Mouse (Mus musculus): ENCODE data around the gene Hoxc4. TPM values are rescaled to one million over a fixed set of nuclear protein-coding genes. Genes with fewer than 3 reads are reported as not detected.

Hoxc4 gene
- polyA plus RNA-seq, 1 experiment from 2014 or later = 5.9 TPM

DNA sequence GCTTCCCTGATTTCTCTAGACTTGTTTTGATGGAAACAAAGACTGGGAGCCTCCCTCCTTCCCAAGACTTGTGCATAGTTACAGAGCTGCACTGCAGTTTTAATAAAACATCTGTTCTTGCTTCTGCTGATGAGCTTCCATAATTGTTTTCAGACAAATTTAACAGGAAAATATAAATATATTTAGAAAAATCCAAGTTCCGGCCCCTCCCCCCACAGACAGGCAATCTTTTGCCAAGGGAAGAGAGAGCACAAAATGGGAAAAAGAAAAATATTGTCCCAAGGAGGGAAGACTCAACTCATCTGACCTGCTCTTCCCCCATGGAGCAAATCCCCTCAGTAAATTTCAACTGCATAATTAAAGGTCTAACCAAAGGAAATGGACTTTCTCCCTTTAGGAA lies 12.4 kb upstream of the Hoxc4 start:
- H3K27me3 ChIP-seq (ENCODE audit: insufficient read depth, low read length) = no peaks in the 10 kb centered on the region; the same call in 1 of the 2 replicates
- no peak overlapping the region for H3K4me3 ChIP-seq (replicated peaks; ENCODE audit: low read depth, low read length)
- 12% methylated on average over 1 of the region's 1 CpGs for WGBS
- ATAC-seq (replicated peaks; ENCODE audit: low FRiP score, low read depth) = no peak
- no peaks in the 10 kb centered on the region for H3K9me3 ChIP-seq (replicated peaks; ENCODE audit: low read length)
- H3K36me3 ChIP-seq (ENCODE audit: insufficient read depth, low read length) = no peaks in the 10 kb centered on the region
- H3K9ac ChIP-seq (ENCODE audit: low read depth, low read length) = peak overlapping the region; percentile 52
- H3K4me2 ChIP-seq (ENCODE audit: low read length) = peak overlapping the region; percentile 53
- no peak for TF ChIP-seq CTCF (IDR thresholded peaks at IDR 0.05; ENCODE audit: low read depth)
- peak overlapping the region; percentile 89 for H3K27ac ChIP-seq
- H3K4me1 ChIP-seq (replicated peaks; ENCODE audit: insufficient read depth, low read length) = peaks cover 33% of the 10 kb centered on the region
- peak; percentile 68 for DNase-seq (ENCODE audit: low spot score)

DNA sequence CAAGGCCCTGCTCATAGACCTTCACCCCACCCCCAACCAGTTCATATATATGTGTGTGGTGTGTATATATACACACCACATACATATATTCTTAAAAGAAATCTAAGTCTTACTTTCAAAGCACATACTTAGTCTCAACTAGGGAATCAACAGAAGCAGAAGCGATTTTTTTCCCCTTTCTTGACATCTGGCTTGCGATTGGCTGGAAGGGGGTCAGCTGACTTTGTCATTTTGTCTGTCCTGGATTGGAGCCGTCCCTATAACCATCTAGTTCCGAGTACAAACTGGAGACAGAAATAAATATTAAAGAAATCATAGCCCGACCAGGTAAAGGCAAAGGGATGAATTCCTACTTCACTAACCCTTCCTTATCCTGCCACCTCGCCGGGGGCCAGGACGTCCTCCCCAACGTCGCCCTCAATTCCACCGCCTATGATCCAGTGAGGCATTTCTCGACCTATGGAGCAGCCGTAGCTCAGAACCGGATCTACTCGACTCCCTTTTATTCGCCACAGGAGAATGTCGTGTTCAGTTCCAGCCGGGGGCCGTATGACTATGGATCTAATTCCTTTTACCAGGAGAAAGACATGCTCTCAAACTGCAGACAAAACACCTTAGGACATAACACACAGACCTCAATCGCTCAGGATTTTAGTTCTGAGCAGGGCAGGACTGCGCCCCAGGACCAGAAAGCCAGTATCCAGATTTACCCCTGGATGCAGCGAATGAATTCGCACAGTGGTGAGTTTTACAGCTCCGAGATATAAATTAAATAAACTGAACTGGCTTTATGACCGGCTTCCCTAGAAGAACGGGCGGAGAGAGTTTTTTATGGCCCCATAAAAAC lies 9.2 kb upstream of the Hoxc4 start:
- Histone ChIP-seq H3K27me3 (ENCODE audit: insufficient read depth, low read length) (no peaks in the 10 kb centered on the region; the same call in 1 of the 2 replicates), H3K9me3 (replicated peaks; ENCODE audit: low read length) (no peaks in the 10 kb centered on the region), H3K4me3 (replicated peaks; ENCODE audit: low read depth, low read length) (peak overlapping the region; percentile 13), H3K36me3 (ENCODE audit: insufficient read depth, low read length) (no peaks in the 10 kb centered on the region), H3K4me1 (replicated peaks; ENCODE audit: insufficient read depth, low read length) (peaks cover 16% of the 10 kb centered on the region), H3K27ac (peak overlapping the region; percentile 65), H3K4me2 (ENCODE audit: low read length) (peak overlapping the region; percentile 49), H3K9ac (ENCODE audit: low read depth, low read length) (peak overlapping the region; percentile 62)
- ATAC-seq (replicated peaks; ENCODE audit: low FRiP score, low read depth) (no peak), DNase-seq (ENCODE audit: low spot score) (peak; percentile 93)
- 3% methylated on average over 27 of the region's 27 CpGs for WGBS
- TF ChIP-seq CTCF (IDR thresholded peaks at IDR 0.05; ENCODE audit: low read depth) = no peak

DNA sequence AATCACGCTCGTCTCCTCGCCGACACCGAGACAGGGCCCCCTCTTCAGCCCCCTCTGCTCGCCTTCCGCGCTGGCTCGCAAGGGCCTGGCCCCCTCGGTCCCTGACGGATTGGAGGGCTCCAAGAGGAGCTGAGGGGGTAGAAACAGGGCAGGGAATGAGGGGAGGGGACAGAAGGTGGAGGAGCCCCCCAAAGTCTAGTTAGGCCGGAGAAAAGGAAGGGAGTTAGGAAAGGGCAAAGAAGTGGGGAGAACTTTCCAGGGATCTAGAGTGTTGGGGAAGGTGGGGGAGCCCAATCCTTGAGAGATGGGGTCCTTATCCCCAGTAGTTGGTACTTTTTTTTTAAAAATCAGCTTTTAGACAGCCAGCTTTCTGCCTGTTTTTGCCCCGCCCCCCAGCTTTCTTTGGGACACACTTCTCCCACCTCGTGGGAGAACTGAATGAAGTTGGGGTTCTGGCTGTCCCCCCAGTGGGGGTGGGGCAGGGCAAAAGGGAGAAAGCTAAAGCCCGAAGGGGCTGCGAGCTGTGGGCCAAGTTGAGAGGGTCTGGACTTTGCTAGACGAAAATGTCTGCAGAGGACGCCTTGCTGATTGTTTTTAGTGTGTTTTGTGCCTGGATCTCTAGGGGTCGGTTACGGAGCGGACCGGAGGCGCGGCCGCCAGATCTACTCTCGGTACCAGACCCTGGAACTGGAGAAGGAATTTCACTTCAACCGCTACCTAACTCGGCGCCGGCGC lies 8.5 kb upstream of the Hoxc4 start:
- DNase-seq (ENCODE audit: low spot score) = no peak
- ATAC-seq (replicated peaks; ENCODE audit: low FRiP score, low read depth) = no peak
- no peaks in the 10 kb centered on the region for H3K9me3 ChIP-seq (replicated peaks; ENCODE audit: low read length)
- H3K27me3 ChIP-seq (ENCODE audit: insufficient read depth, low read length) = peaks cover 5% of the 10 kb centered on the region; the same call in 1 of the 2 replicates
- H3K4me2 ChIP-seq (ENCODE audit: low read length) = peak overlapping the region; percentile 49
- H3K36me3 ChIP-seq (ENCODE audit: insufficient read depth, low read length) = 0 out of 2 replicates have a peak, but pooled peaks cover 2% of the 10 kb centered on the region
- peak overlapping the region; percentile 62 for H3K9ac ChIP-seq (ENCODE audit: low read depth, low read length)
- H3K27ac ChIP-seq = peak overlapping the region; percentile 65
- TF ChIP-seq CTCF (IDR thresholded peaks at IDR 0.05; ENCODE audit: low read depth) = no peak
- peak overlapping the region; percentile 13 for H3K4me3 ChIP-seq (replicated peaks; ENCODE audit: low read depth, low read length)
- WGBS = 6% methylated on average over 31 of the region's 31 CpGs
- peaks cover 24% of the 10 kb centered on the region for H3K4me1 ChIP-seq (replicated peaks; ENCODE audit: insufficient read depth, low read length)

DNA sequence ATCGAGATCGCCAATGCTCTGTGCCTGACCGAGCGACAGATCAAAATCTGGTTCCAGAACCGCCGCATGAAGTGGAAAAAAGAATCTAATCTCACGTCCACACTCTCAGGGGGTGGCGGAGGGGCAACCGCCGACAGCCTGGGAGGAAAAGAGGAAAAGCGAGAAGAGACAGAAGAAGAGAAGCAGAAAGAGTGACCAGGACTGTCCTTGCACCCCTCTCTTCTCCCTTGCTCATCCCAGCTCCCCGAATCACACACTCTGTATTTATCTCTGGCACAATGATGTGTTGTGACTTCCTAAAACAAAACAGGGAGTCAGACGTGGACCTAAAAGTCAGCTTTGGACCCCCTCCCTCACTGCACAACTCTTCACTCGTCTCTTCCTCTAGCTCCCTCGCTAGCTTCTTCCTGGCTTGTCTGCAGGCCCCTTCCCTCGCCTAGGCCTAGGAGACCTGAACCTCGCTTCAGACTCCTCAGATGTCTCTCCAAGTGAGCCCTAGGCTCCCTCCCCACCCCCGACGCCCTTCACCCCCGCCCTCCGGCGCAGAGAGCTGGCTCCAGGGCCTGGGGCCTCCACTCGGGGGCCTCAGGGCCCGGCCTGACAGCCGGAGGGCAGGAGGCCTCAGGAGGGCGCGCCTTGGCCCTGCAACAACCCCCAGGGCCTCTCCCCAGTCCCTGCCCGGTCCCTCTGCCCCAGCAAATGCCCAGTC lies 7.7 kb upstream of the Hoxc4 start:
- H3K27me3 ChIP-seq (ENCODE audit: insufficient read depth, low read length) = peaks cover 5% of the 10 kb centered on the region; the same call in 1 of the 2 replicates
- peaks cover 30% of the 10 kb centered on the region for H3K4me1 ChIP-seq (replicated peaks; ENCODE audit: insufficient read depth, low read length)
- 0 out of 2 replicates have a peak, but pooled peaks cover 2% of the 10 kb centered on the region for H3K36me3 ChIP-seq (ENCODE audit: insufficient read depth, low read length)
- DNase-seq (ENCODE audit: low spot score) (no peak), ATAC-seq (replicated peaks; ENCODE audit: low FRiP score, low read depth) (no peak)
- H3K4me3 ChIP-seq (replicated peaks; ENCODE audit: low read depth, low read length) = no peak overlapping the region
- peak overlapping the region; percentile 49 for H3K4me2 ChIP-seq (ENCODE audit: low read length)
- WGBS = 15% methylated on average over 28 of the region's 28 CpGs
- no peaks in the 10 kb centered on the region for H3K9me3 ChIP-seq (replicated peaks; ENCODE audit: low read length)
- peak overlapping the region; percentile 65 for H3K27ac ChIP-seq
- TF ChIP-seq CTCF (IDR thresholded peaks at IDR 0.05; ENCODE audit: low read depth) = no peak
- peak overlapping the region; percentile 62; the same call in 1 of the 2 replicates for H3K9ac ChIP-seq (ENCODE audit: low read depth, low read length)

DNA sequence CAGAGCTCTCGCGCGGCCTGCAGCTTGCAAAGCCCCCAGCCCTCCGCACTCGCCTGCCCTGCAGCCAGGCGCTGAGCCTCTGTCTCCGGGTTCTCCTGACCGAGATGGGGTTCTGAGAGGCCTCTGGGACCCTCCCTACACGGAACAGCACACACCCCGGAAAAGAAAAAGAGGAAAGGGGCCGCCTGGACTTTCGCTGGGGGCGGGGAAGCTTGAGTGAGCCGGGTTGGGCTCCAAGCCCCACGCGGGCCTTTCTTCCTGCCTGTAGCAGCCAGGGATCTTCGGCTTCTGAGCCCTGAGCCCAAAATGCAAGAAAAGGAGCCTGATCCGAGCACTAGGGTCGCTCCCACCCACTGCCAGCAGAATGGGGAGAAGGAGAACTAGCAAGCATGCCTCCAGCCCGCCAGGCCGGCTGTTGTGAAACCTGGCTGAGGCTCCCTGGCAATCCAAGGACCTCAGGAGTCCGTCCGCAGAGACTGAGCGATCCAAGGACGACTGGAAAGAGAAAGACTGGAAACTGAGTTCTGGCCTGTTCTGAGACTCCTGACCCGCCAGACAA lies 6.7 kb upstream of the Hoxc4 start:
- Histone ChIP-seq H3K36me3 (ENCODE audit: insufficient read depth, low read length) (0 out of 2 replicates have a peak, but pooled peaks cover 2% of the 10 kb centered on the region), H3K27ac (peak overlapping the region; percentile 69), H3K4me1 (replicated peaks; ENCODE audit: insufficient read depth, low read length) (peaks cover 35% of the 10 kb centered on the region), H3K9me3 (replicated peaks; ENCODE audit: low read length) (no peaks in the 10 kb centered on the region), H3K27me3 (ENCODE audit: insufficient read depth, low read length) (peaks cover 5% of the 10 kb centered on the region; the same call in 1 of the 2 replicates), H3K4me3 (replicated peaks; ENCODE audit: low read depth, low read length) (0 out of 2 replicates have a peak overlapping the region, but pooled peaks have one; percentile 10), H3K9ac (ENCODE audit: low read depth, low read length) (peak overlapping the region; percentile 48; the same call in 1 of the 2 replicates), H3K4me2 (ENCODE audit: low read length) (peak overlapping the region; percentile 37)
- 30% methylated on average over 26 of the region's 26 CpGs for WGBS
- ATAC-seq (replicated peaks; ENCODE audit: low FRiP score, low read depth) (no peak), DNase-seq (ENCODE audit: low spot score) (no peak)
- no peak for TF ChIP-seq CTCF (IDR thresholded peaks at IDR 0.05; ENCODE audit: low read depth)
